Mouse (Mus musculus): ENCODE measurements around the gene Lag3.

Lag3 gene

GRCm38 (mm10) chr6:124862406-124863124 lies 48.9 kb downstream of the Lag3 start:
- CTCF ChIA-PET: interaction anchor here (0.7 kb wide), 1 partner anchor 211 kb away, joined by 4 read pairs; no protein-coding TSS in a partner anchor

- CTCF ChIA-PET: interaction anchor here (0.7 kb wide), 1 partner anchor 212 kb away, joined by 4 read pairs; no protein-coding TSS in a partner anchor
Observed at GRCm38 (mm10) chr6:124861802-124862201, 49.7 kb downstream of the Lag3 start.

GRCm38 (mm10) chr6:124861266-124861665 lies 50.2 kb downstream of the Lag3 start:
- CTCF ChIA-PET: no interaction called here

- CTCF ChIA-PET: no interaction called here
Observed at GRCm38 (mm10) chr6:124860511-124860910, 51.0 kb downstream of the Lag3 start.

GRCm38 (mm10) chr6:124859725-124860124 lies 51.8 kb downstream of the Lag3 start:
- CTCF ChIA-PET: interaction anchor here (0.7 kb wide), 1 partner anchor 14 kb away, joined by 3 read pairs; no protein-coding TSS in a partner anchor

GRCm38 (mm10) chr6:124858561-124859318 lies 52.8 kb downstream of the Lag3 start:
- CTCF ChIA-PET: interaction anchor here (0.5 kb wide), 1 partner anchor 29 kb away, joined by 3 read pairs; no protein-coding TSS in a partner anchor

GRCm38 (mm10) chr6:124857840-124858530 lies 53.5 kb downstream of the Lag3 start:
- CTCF ChIA-PET: interaction anchor here (0.5 kb wide), 1 partner anchor 30 kb away, joined by 3 read pairs; no protein-coding TSS in a partner anchor

- CTCF ChIA-PET: interaction anchor here (0.6 kb wide), 1 partner anchor 88 kb away, joined by 3 read pairs; no protein-coding TSS in a partner anchor
Observed at GRCm38 (mm10) chr6:124856916-124857839, 54.3 kb downstream of the Lag3 start, which contains the start of gene P3h3. P3h3 (minus strand) TSS chr6:124857752.

- CTCF ChIA-PET: no interaction called here
Observed at GRCm38 (mm10) chr6:124856321-124856720, 55.2 kb downstream of the Lag3 start.

- CTCF ChIA-PET: no interaction called here
Observed at GRCm38 (mm10) chr6:124854647-124855046, 56.9 kb downstream of the Lag3 start.
